Mouse (Mus musculus) heart, embryonic 15.5 days (tissue): Measurements from ENCODE around the gene 4921536K21Rik. TPM values are rescaled to one million over a fixed set of nuclear protein-coding genes. Genes with fewer than 3 reads are reported as not detected.

Experiments used
- polyA plus RNA-seq: library from polyadenylated mRNA; unstranded; fragments of >200 nt; fragmentation: Nextera tagmentation; extraction: Ambion mirVana; gene quantifications from 2 replicates; pipeline ENCODE4 v1.2.1, GENCODE M21; 2015

Gene 4921536K21Rik
- polyA plus RNA-seq, 1 experiment from 2014 or later: 0.21 TPM

Other genes with a start within 250 kb of the 4921536K21Rik start
- 15.7 and 20.0 TPM in 2 replicates for gene Morc2a, start 245.9 kb downstream of the 4921536K21Rik start, polyA plus RNA-seq
- gene Osbp2, start 31.2 kb downstream of the 4921536K21Rik start, polyA plus RNA-seq: 0.89 and 1.5 TPM in 2 replicates
- gene Dusp18, start 142 bp upstream of the 4921536K21Rik start, polyA plus RNA-seq: 9.5 and 9.8 TPM in 2 replicates
- gene Slc35e4, start 19.6 kb upstream of the 4921536K21Rik start, polyA plus RNA-seq: 3.6 and 4.4 TPM in 2 replicates
- 64.0 and 73.4 TPM in 2 replicates for gene Tcn2, start 37.1 kb upstream of the 4921536K21Rik start, polyA plus RNA-seq
- gene Pes1, start 68.9 kb upstream of the 4921536K21Rik start, polyA plus RNA-seq: 43.5 and 49.8 TPM in 2 replicates
- not detected in 2 replicates for gene 4930556J24Rik, start 81.7 kb upstream of the 4921536K21Rik start, polyA plus RNA-seq
- 0.44 and 1.9 TPM in 2 replicates for gene Gal3st1, start 88.5 kb upstream of the 4921536K21Rik start, polyA plus RNA-seq
- gene Sec14l4, start 136.4 kb upstream of the 4921536K21Rik start, polyA plus RNA-seq: 0.50 and 0.79 TPM in 2 replicates
- 0.72 and 0.93 TPM in 2 replicates for gene Sec14l3, start 169.7 kb upstream of the 4921536K21Rik start, polyA plus RNA-seq
- 32.1 and 32.8 TPM in 2 replicates for gene Mtfp1, start 200.3 kb upstream of the 4921536K21Rik start, polyA plus RNA-seq
- 0.78 and 1.5 TPM in 2 replicates for gene Sec14l2, start 228.3 kb upstream of the 4921536K21Rik start, polyA plus RNA-seq
- gene Rnf215, start 240.1 kb upstream of the 4921536K21Rik start, polyA plus RNA-seq: 16.1 and 21.1 TPM in 2 replicates